Mouse (Mus musculus): ENCODE measurements around the gene Mrps7. TPM values are rescaled to one million over a fixed set of nuclear protein-coding genes. Genes with fewer than 3 reads are reported as not detected.

The Mrps7 gene
- 29.0 and 30.2 TPM in 2 replicates for total RNA-seq (2015)
- 11.7 and 29.8 TPM in 2 replicates for total RNA-seq (2017)

DNA sequence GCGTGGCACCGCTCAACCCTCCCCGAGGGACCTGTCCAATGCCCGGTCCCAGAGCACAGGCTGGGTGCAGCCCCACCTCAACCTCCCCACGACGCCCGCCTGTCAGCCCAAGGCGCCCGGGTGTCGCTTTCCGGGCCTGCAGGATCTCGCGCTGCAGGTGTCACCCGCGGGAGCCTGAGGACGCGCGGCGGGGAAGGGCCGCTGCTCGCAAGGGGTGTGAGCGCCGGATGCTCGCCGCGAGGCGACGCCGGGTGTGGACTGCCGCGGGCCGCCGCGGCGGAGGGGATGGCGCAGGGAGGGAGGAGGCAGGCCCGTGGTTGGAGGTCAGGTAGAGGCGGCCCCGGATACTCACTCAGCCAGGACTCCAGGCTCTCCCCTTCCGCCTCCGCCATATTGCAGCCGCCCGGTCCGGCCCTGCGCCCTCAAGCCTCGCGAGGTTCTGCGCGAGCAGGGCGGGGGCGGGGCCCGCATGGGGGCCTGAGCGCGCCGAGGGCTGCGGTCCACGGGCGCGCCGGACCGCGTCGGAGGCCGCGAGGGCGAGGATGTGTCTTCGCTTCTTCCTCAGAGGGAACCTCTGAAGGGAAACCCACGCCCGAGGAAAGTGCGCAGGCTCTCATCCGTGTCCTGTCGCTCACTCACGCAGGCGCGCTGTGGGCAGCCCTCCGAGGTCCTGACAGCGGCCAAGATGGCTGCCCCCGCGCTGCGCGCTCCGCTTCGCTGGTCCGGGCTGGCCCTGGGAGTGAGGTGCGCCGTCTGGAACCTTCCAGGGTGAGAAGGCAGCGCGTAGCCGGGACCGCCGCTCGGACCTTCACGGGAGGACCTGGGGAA lies at the start of gene Mrps7, which contains the start of gene Gga3:
TSS of gene Mrps7 (plus strand) at position 450 of the 828 bp plus-strand sequence.
TSS of gene Gga3 (minus strand) at position 576 of the 828 bp plus-strand sequence.
- peak; percentile 91 for ATAC-seq (ENCODE audit: poor library complexity, severe bottlenecking)

DNA sequence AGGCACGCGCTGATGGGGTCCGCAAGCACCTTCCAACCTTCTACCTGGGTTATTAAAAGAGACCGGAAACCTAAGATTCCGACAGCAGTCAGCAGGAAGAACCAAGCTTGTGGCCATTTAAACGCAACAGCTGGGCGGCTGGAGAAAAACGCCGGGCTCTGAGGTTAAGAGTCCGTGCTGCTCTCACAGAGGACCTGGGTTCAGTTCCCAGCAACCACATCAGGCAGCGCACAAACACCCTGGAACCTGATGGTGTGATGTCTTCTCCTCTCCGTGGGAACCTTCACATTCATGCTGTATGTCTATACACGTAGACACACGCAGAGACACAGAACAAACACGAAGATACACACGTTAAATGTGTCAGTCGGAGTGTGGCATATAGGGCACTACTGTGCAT lies 48.0 kb upstream of the Mrps7 start:
- ATAC-seq (ENCODE audit: poor library complexity, severe bottlenecking), result no peak

DNA sequence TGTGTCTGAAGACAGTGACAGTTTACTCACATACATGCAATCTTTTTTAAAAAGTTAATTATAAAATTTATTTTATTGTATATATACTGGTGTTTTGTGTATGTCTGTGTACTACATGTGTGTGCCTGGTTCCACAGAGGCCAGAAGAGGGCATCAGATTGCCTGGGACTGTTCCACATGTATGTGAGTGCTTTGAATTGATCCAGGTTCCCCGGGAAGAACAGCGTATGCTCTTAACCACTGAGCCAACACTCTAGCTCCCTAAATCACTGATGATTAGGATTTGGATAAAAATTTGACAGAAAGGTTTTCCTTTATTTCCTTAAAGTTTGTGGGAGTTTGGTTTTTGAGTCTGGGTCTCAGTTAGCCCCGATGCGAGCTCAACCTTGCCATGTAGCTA lies 40.3 kb upstream of the Mrps7 start:
- ATAC-seq (ENCODE audit: poor library complexity, severe bottlenecking), result no peak

DNA sequence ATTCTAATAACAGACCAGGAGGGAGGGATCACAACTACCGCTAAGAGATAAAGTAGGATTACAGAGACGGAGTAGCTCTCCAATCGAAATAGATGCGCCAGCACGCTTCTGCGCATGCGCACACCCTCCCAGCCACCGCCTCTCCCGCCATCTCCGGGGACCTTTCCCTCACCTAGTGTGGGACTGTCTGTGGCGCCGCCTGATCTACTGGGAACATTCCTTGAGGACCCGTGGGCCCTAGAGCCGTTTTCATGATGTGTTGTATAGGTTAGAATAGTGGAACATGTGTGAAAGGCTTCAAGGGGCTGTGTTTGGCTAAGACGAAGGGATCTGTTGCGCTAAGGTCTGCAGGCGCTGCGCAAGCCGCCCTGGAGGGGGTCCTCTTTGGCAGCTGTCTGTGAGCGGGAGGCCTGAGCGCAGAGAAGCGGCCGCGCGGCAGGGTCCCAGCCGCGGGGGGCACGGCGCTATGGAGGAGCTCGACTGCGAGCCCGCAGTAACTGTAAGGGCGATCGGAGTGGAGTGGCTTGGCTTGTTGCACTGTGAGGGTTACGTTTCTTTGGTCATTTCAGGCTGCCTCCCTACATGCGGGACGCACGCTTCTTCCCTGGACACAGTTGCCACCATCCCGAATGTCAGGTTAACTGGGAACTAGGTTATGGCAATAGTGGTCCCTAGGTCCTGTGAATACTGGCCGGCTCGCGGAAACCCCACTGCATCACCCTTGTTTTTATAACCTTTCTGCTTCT lies 39.5 kb upstream of the Mrps7 start, which contains the start of gene Nup85:
TSS of gene Nup85 (plus strand) at position 371 of the 746 bp plus-strand sequence.
- ATAC-seq (ENCODE audit: poor library complexity, severe bottlenecking), result peak; percentile 98

DNA sequence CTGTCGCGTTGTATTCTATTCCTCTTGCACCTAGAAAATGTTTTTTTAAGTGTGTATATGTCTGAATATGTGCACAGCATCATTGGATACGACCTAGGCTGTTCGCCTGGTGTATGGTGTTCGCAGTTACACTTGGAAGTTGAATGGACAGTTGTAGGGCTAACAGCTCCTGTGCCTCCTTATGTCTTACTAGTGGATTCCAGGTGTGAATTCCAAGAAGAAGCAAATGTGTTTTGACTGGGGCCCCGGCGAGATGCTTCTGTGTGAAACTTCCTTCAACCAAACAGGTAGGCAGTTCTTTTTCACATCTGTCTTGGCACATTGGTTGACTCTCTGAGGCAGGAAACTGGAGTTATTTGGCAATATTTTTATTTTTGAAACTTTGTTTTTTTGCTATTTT lies 38.8 kb upstream of the Mrps7 start:
- no peak for ATAC-seq (ENCODE audit: poor library complexity, severe bottlenecking)

DNA sequence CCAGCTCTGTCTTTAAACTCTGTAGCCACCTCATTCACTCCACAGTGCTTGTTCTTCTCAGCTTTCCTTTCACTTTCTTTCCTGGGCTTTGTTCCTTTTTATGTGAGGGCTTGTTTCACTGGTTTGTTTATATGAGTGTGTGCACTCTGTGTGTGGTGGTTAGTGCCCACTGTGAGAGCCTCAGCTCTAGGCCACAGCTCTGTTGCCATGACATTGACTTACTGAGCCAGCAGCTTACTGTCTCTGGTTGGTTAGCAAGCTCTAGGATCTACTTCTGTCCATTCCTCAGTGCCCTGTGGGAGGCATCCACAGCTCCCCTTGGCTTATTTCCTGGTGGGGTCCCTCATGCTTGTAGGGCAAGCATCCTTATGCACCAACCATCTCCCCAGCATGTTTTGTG lies 24.6 kb upstream of the Mrps7 start:
- no peak for ATAC-seq (ENCODE audit: poor library complexity, severe bottlenecking)

DNA sequence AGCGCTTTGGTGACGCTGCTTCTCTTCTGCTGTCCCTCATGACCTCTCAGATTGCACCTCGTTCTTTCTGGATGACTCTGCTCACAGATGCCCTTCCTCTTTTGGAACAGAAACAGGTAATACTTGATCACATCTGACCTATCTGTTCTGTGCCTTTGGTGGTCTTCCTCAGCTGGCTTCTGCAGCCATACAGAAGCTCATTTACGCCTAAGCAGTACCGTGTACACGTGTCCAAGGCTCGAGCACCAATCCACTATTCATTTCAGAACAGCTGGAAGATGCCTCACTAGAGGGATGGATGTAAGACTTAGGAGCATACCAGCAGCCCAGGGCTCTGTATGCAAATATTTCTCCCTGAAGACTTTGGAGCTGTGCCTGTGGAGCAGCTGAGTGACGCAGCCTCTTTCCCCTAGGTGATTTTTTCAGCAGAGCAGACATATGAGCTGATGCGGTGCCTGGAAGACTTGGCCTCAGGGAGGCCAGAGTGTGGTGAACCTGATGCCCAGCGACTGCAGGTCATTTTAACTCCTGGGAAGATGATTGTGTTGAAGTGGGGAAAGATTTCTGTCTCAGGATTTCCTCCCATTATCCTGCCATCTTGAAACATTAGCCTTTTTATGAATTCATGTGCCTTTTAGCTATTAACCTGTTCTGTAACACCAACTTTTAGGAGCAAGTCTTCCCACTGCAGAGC lies 20.7 kb upstream of the Mrps7 start:
- no peak for ATAC-seq (ENCODE audit: poor library complexity, severe bottlenecking)

DNA sequence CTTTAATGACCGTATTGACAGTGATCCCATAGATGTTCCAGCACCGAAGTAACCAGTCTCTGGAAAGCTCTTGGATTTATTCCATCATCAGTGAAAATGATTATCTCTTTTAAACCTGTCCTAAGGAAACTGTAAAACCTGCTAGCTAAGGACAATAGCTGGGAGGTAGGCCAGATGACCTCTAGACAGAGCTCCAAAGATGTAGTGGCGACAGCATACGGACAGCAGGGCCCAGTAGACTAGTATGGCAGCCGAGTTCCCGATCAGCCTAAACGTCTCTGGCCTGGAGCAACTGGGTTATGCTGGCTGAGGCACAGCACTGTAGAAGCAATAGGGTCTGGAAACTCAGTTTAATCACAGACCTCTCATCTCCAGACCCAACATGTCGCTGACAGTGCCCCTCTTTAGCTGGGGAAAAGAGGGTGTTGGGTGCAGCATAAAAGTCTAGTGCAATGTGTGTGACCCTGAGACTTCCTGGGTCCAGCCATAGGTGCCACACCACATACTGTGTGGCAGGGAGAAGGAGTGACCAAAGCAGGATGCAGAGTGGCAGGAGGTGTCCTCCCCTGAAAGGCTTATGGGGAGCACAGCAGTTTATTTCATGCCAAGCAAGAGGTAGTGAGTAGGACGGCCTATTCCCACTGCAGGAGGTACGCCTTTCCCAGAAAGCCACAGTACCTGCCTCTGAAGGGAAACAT lies 19.2 kb upstream of the Mrps7 start:
- no peak for ATAC-seq (ENCODE audit: poor library complexity, severe bottlenecking)

DNA sequence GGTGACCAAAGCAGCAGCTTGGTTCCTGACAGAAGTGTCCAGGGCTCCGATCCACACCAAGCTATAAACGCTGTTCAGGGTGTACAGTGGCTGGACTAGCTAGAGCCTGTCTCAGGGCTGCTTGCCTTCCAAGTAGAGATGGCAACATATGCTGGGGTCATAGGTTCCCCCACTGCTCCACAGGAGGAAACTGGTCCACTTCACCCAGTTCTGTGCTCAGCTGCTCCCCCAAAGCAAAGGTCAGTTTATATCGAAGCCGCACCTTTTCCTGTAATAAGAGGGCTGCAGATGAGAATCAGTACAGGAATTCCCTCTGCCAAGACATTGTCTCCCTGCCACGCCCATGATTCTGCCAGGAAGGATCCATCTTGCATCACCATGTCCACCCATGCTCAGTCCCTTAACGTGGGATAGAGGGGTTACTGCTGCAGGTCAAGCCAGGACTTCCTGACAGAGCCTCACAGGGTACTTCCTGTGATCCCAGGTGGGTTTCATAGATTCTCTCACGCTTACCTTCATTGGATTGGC lies 18.1 kb upstream of the Mrps7 start:
- no peak for ATAC-seq (ENCODE audit: poor library complexity, severe bottlenecking)

DNA sequence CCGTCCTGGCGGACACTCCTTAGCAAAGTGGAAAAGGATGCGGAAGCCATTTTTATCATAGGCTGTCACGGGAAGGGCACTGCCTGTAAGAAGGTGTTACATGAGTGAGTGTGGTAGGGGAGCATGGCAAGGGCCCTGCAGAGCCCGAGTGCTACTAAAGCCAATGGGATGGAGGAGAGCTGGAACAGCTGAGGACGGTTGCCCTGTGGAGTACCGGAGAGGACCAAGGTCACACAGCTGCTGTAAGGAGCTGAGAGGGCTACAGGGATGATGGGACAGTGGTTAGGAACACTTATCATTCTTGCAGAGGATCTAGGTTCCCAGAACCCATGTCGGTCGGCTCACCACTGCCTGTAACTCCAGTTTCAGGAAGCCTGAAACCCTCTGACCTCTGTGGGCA lies 17.3 kb upstream of the Mrps7 start:
- no peak for ATAC-seq (ENCODE audit: poor library complexity, severe bottlenecking)

DNA sequence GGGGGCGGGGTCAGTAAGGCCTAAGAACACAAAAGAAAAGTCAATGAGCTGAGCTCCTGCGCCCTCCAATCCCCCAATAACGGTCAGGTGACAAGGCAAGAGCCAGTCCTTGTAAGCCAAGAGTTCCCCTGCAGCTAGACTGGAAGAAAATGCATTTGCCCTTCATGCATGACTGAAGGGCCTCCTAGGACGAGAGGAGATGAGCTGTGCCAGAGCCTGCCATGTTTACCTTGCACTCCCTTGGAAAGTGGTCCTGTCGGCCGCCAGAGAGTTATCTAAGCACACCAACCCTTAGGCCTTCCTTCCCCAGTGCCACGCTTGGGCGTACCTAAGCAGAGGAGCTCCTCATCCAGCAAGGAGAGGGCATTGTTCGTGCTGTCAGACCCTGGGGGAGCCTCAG lies 15.7 kb upstream of the Mrps7 start:
- no peak for ATAC-seq (ENCODE audit: poor library complexity, severe bottlenecking)

DNA sequence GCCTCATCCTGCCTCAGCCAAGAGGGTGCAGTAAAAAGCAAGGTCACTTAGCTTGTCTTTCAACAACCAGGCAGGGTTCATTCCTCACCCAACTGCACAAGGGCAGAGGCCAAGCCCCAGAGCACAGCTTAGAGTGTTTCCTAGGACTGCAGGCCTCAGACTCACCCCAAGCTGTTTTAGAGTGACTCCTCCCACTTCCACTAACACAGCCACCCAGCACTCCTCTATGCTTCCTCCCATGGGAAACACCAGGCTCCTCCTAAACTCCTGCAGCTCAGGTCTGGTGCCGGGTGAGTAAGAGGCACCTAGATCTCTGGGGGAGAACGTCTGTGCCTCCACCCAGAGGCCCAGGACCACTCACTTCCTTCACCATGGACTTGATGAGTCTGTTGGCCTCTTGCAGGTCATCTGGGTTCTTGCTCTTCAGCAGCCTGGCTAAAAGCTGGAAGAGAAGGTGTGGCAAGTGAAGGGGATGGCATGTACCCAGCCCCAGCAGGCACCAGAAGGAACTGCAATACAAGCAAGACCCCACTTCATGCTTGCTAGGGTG lies 13.1 kb upstream of the Mrps7 start:
- no peak for ATAC-seq (ENCODE audit: poor library complexity, severe bottlenecking)

DNA sequence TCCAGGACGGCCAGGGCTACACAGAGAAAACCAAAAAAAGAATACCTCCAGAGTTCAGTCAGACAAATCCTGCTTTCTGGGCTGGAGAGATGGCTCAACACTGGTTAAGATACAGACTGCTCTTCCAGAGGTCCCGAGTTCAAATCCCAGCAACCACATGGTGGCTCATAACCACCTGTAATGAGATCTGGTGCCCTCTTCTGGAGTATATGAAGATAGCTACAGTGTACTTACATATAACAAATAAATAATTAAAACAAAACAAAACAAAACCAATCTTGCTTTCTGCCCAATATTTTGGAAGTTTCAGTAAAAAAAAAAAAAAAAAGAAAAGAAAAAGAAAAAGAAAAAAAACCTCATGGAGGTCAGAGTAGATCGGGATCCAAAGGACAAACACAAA lies 8.5 kb upstream of the Mrps7 start:
- ATAC-seq (ENCODE audit: poor library complexity, severe bottlenecking), result no peak

DNA sequence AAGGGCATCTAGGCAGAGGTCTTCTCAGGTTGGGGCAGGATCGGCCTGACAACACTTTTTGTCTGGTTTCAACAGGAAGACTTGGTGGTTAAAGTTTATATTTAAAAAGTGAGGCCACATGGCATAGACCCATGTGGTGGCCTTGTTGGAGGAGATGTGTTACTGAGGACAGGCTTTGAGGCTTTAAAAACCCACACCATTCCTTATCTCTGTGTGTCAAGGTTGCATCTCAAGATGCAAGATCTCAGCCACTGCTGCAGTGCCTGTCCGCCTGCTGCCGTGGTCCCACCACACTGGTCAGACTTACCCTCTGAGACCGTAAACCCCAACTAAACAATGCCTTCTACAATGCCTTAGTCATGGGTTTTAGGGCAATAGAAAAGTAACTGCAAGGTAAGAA lies 5.4 kb upstream of the Mrps7 start:
- ATAC-seq (ENCODE audit: poor library complexity, severe bottlenecking), result no peak

DNA sequence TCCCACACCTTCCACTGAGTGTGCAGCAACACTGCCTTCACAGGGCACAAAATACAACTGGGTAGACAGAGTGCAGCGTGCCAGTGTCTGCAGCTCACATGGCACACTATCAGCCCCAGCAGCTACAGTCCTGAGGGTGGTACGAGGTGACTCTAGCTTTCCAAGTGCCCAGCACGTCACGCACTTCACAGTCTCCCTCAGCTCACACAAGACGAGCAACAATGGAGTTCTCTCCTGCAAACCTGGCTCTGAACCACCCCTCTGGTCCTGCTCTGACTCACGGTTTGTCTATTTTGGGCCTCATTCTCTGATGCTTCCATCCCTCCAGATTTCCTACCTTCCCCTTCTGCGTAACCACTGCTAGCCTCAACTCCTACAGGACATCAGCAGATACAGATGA lies 4.0 kb upstream of the Mrps7 start:
- ATAC-seq (ENCODE audit: poor library complexity, severe bottlenecking), result no peak

DNA sequence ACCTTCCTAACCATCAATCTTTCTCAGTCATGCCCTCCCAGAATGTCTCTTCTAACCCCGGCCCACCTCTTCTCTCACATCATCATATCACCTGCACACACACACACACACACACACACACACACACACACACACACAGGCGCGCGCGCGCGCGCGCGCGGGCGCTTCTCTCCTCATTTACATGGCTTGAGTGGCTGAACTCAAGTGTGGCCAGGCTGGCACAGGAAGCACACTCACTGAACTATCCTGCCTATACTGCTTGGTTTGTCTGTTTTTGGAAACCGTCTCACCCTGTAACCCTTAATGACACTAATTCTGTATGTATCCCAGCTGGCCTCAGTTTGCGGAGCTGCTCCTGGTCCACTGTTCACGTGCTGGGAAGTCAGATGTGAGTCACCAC lies 3.0 kb upstream of the Mrps7 start:
- peak; percentile 4; the same call in 1 of the 2 replicates for ATAC-seq (ENCODE audit: poor library complexity, severe bottlenecking)

DNA sequence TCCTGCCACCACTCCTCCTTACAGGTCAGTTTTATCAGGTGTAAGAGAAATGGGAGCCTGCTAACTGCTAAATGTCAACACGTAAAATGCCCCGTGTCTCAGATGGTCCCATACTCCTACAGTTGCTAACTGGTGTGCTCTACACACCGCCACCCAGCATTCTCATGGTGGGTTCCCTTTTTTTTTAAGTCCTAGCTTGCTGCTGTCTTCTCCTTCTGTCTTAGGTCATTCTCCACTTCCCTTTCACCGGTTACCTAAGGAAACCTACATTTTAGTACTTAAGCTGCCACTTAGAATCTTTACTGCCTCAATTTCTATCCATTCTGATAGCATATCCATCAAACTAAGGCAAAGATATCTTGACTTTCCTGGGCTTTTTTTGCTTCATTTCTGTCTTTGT lies 2.6 kb upstream of the Mrps7 start:
- ATAC-seq (ENCODE audit: poor library complexity, severe bottlenecking), result peak; percentile 32

DNA sequence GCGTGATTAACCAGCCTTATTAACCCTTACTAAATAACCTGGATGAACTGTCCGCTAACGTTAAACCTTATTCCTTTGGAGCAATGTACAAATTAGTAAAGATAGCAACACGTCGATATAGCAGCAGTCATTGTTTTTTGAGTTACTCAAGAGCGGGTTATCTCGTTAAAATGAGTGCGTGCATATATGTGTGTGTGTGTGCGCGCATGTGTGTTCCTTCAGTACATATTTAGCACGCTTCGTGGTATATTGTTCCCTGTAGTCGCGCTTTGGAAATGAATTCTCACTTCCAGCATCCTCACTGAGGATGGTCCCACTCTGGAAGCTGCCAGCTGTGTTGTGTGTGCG lies 623 bp upstream of the Mrps7 start:
- ATAC-seq (ENCODE audit: poor library complexity, severe bottlenecking), result no peak

DNA sequence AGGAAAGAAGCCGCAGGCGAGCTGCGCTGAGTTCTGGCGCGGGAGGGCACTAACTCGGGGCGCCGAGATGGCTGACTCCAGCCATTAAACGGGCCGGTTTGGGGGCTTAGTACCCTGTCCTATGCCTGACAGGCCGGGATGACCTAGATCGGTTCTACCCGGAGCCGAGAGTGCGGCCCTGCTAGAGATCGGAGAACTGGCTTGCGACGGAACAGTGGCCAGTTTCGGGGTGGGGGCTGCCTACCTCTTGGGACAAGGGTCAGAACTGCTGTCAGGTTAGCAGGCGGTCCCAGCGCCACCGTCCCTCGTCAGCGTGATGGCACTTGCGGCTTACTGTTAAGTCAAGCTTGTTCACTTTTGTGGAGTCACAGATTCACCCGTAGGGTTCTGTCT lies 575 bp downstream of the Mrps7 start:
- no peak; the same call in 1 of the 2 replicates for ATAC-seq (ENCODE audit: poor library complexity, severe bottlenecking)

DNA sequence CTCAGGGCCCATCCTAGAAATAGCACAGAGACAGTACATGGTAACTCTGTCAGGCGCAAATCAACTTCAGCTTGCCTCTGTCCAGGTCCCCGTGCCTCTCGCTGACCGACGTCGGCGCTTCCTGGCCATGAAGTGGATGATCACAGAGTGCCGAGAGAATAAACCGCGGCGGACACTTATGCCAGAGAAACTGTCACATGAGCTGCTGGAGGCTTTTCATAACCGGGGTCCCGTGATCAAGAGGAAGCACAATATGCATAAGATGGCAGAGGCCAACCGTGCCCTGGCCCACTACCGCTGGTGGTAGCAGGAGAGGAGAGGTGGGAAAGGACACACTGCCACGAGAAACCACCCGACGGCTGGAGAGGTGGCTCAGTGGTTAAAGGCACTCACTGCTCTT lies 3.0 kb downstream of the Mrps7 start:
- ATAC-seq (ENCODE audit: poor library complexity, severe bottlenecking), result no peak
